ENCODE assay signal across 10 mouse cellular contexts in the genomic region with DNA sequence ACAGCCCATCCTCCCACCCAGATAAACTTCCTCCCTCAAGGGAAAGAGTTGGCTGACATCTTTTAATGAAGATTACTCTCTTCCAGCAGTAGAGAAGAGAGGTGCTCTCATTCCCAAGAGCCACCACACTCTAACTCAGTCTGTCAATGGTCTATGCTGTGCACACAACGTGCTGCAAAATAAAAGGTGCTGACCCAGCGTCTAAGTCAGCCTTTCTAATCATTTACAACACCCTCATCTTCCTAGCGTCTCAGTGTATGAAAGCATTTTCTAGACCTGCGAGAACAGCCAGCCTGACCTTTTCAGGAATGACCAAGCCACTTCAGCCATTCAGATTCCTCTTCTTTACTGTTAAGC. TPM values are rescaled to one million over a fixed set of nuclear protein-coding genes. Genes with fewer than 3 reads are reported as not detected.
A peak's percentile ranks its signal among the peaks of the same experiment; 100 is the strongest.
DNase-seq lines count a peak whose midpoint lies in the region; ATAC-seq and TF ChIP-seq lines count a peak whose summit lies in the region.
"Had no signal": no experiment of that assay in that cellular context is flagged by ENCODE, and none has a peak within 500 bp of the region (broad histone marks: within the 10 kb centered on the region; RNA-seq: fewer than 3 reads in every experiment).

No protein-coding gene starts in this region.

- 67% methylated on average over 4 of the region's 4 CpGs for WGBS in embryonic facial prominence, embryonic 12.5 days
- 30% methylated on average over 4 of the region's 4 CpGs for WGBS in kidney, adult 2 months
- WGBS in liver, embryonic 13.5 days (ENCODE audit: insufficient replicate concordance), result 54% methylated on average over 4 of the region's 4 CpGs
- WGBS in forebrain, embryonic 11.5 days, result 84% methylated on average over 4 of the region's 4 CpGs

- H3K9ac ChIP-seq in embryonic facial prominence, embryonic 12.5 days, result no peak overlapping the region
- H3K9ac ChIP-seq in liver, embryonic 13.5 days, result peak overlapping the region; percentile 33; the same call in 1 of the 2 replicates
- no peak overlapping the region for H3K9ac ChIP-seq in forebrain, embryonic 11.5 days (ENCODE audit: low read length)
- H3K9ac ChIP-seq: midbrain, embryonic 12.5 days had no signal

- peaks cover 34% of the 10 kb centered on the region for H3K4me1 ChIP-seq in embryonic facial prominence, embryonic 12.5 days
- H3K4me1 ChIP-seq in kidney, adult 2 months (ENCODE audit: control insufficient read depth, insufficient read depth, low read length), result peaks cover 8% of the 10 kb centered on the region
- peaks cover 50% of the 10 kb centered on the region for H3K4me1 ChIP-seq in liver, embryonic 13.5 days (replicated peaks)
- H3K4me1 ChIP-seq in forebrain, embryonic 11.5 days (replicated peaks; ENCODE audit: control insufficient read depth, insufficient read depth, low read length), result peaks cover 2% of the 10 kb centered on the region; the same call in 1 of the 2 replicates
- H3K4me1 ChIP-seq: midbrain, embryonic 12.5 days had no signal

- no peaks in the 10 kb centered on the region for H3K27me3 ChIP-seq in embryonic facial prominence, embryonic 12.5 days
- H3K27me3 ChIP-seq in kidney, adult 2 months (replicated peaks; ENCODE audit: control insufficient read depth, insufficient read depth, low read length), result no peaks in the 10 kb centered on the region
- no peaks in the 10 kb centered on the region for H3K27me3 ChIP-seq in liver, embryonic 13.5 days
- H3K27me3 ChIP-seq in forebrain, embryonic 11.5 days (ENCODE audit: control insufficient read depth, insufficient read depth, low read length), result no peaks in the 10 kb centered on the region
- H3K27me3 ChIP-seq: midbrain, embryonic 12.5 days had no signal

- DNase-seq in kidney, adult 11 months, result peak; percentile 30
- no peak for DNase-seq in kidney, postnatal 10 days
- DNase-seq in kidney, adult 2 months, result peak; percentile 50
- no peak for DNase-seq in liver, embryonic 13.5 days
- DNase-seq in forebrain, embryonic 11.5 days (ENCODE audit: low spot score), result no peak
- no peak for DNase-seq in layer of hippocampus, postnatal 36 days
- DNase-seq in MN1 (ENCODE audit: low spot score), result no peak
- DNase-seq: cerebellum, postnatal 25 days had no signal

- no peak overlapping the region for H3K4me3 ChIP-seq in embryonic facial prominence, embryonic 12.5 days
- no peak overlapping the region for H3K4me3 ChIP-seq in kidney, adult 2 months (ENCODE audit: insufficient read depth, low read depth, low read length)
- H3K4me3 ChIP-seq in liver, embryonic 13.5 days (replicated peaks), result peak overlapping the region; percentile 42; the same call in 1 of the 2 replicates
- no peak overlapping the region for H3K4me3 ChIP-seq in forebrain, embryonic 11.5 days (ENCODE audit: low read depth, low read length)
- H3K4me3 ChIP-seq: midbrain, embryonic 12.5 days had no signal

- H3K4me2 ChIP-seq in embryonic facial prominence, embryonic 12.5 days (replicated peaks), result no peak overlapping the region
- H3K4me2 ChIP-seq in liver, embryonic 13.5 days, result peak overlapping the region; percentile 64
- no peak overlapping the region for H3K4me2 ChIP-seq in forebrain, embryonic 11.5 days (ENCODE audit: low read depth, low read length, severe bottlenecking)
- H3K4me2 ChIP-seq: midbrain, embryonic 12.5 days had no signal

- no peak for TF ChIP-seq CTCF in kidney, adult 2 months (conservative IDR thresholded peaks at IDR 0.05; ENCODE audit: insufficient read depth, insufficient read length, low read depth, low read length)

- ATAC-seq in embryonic facial prominence, embryonic 12.5 days (ENCODE audit: insufficient number of reproducible peaks, insufficient read depth, low FRiP score, low TSS enrichment), result no peak
- ATAC-seq in liver, embryonic 13.5 days (ENCODE audit: low read depth), result 0 out of 2 replicates have a peak, but pooled peaks have one; percentile 16
- no peak for ATAC-seq in forebrain, embryonic 11.5 days (replicated peaks; ENCODE audit: low FRiP score)

- TF ChIP-seq POLR2A in kidney, adult 2 months (IDR thresholded peaks at IDR 0.05; ENCODE audit: low read depth, low read length), result no peak

- 0 out of 2 replicates have a peak, but pooled peaks cover 3% of the 10 kb centered on the region for H3K9me3 ChIP-seq in embryonic facial prominence, embryonic 12.5 days
- no peaks in the 10 kb centered on the region for H3K9me3 ChIP-seq in liver, embryonic 13.5 days (replicated peaks)
- H3K9me3 ChIP-seq in forebrain, embryonic 11.5 days (ENCODE audit: control insufficient read depth, low read length), result no peaks in the 10 kb centered on the region
- H3K9me3 ChIP-seq: midbrain, embryonic 12.5 days had no signal

- H3K36me3 ChIP-seq in embryonic facial prominence, embryonic 12.5 days, result no peaks in the 10 kb centered on the region
- H3K36me3 ChIP-seq in kidney, adult 2 months (ENCODE audit: control insufficient read depth, insufficient read depth, low read length), result no peaks in the 10 kb centered on the region
- no peaks in the 10 kb centered on the region for H3K36me3 ChIP-seq in liver, embryonic 13.5 days
- H3K36me3 ChIP-seq in forebrain, embryonic 11.5 days (ENCODE audit: control insufficient read depth, insufficient read depth, low read length), result no peaks in the 10 kb centered on the region
- H3K36me3 ChIP-seq: midbrain, embryonic 12.5 days had no signal

- peak overlapping the region; percentile 77 for H3K27ac ChIP-seq in embryonic facial prominence, embryonic 12.5 days
- no peak overlapping the region for H3K27ac ChIP-seq in kidney, adult 2 months (ENCODE audit: insufficient read depth, low read depth, low read length)
- peak overlapping the region; percentile 61 for H3K27ac ChIP-seq in liver, embryonic 13.5 days
- no peak overlapping the region for H3K27ac ChIP-seq in forebrain, embryonic 11.5 days (ENCODE audit: low read depth, low read length)
- H3K27ac ChIP-seq: midbrain, embryonic 12.5 days had no signal

RNA-seq across cellular contexts. Expression of gene Wipf1, which starts 33.2 kb away (rescaled TPM):
- 14.1 and 14.5 TPM in 2 replicates for polyA plus RNA-seq in embryonic facial prominence, embryonic 12.5 days (2016; fragmentation: Nextera tagmentation; extraction: Ambion mirVana)
- polyA plus RNA-seq in kidney, adult 2 months (2012; rRNA removed), result 4.8 and 8.0 TPM in 2 replicates
- 3.4 and 4.6 TPM in 2 replicates for polyA plus RNA-seq in liver, embryonic 13.5 days (2015; fragmentation: Nextera tagmentation; extraction: Ambion mirVana)
- polyA plus RNA-seq in forebrain, embryonic 11.5 days (2014; fragmentation: Nextera tagmentation; extraction: Ambion mirVana), result 8.6 and 10.9 TPM in 2 replicates
- 1 to 10 TPM; 7.9 to 9.0 TPM for total RNA-seq in layer of hippocampus, postnatal 36 days (2021)

Comparison
In these comparisons a context has a peak if more than half of its experiments do, and no peak if none do; other contexts are left out.
1. DNase-seq: peak in kidney, adult 11 months (single experiment) and kidney, adult 2 months (single experiment); none in kidney, postnatal 10 days (single experiment), liver, embryonic 13.5 days (single experiment), forebrain, embryonic 11.5 days (single experiment), layer of hippocampus, postnatal 36 days (0 of 2) and MN1 (single experiment).
2. H3K27ac ChIP-seq: peak in embryonic facial prominence, embryonic 12.5 days (single experiment) and liver, embryonic 13.5 days (single experiment); none in kidney, adult 2 months (single experiment) and forebrain, embryonic 11.5 days (single experiment).